Mouse (Mus musculus): ENCODE results near the gene Parp8. TPM values are rescaled to one million over a fixed set of nuclear protein-coding genes. Genes with fewer than 3 reads are reported as not detected.

Gene Parp8
- total and polyA plus RNA-seq, 3 experiments: 0.38 TPM; not detected in 2

- Histone ChIP-seq H3K4me3 (ENCODE audit: low read depth, low read length) (no peak overlapping the region), H3K36me3 (replicated peaks) (no peaks in the 10 kb centered on the region), H3K27me3 (ENCODE audit: insufficient read depth, low read length) (no peaks in the 10 kb centered on the region), H3K9me3 (replicated peaks) (peaks cover 21% of the 10 kb centered on the region), H3K4me1 (ENCODE audit: insufficient read depth, low read depth, low read length) (no peaks in the 10 kb centered on the region)
- ATAC-seq (ENCODE audit: extremely low read depth, insufficient number of reproducible peaks, low FRiP score, poor library complexity, severe bottlenecking) (no peak), DNase-seq (ENCODE audit: low spot score) (no peak)
- no peak for TF ChIP-seq POLR2AphosphoS5 (IDR thresholded peaks at IDR 0.05; ENCODE audit: insufficient replicate concordance, low read depth, low read length)
- TF ChIP-seq GATA2 (IDR thresholded peaks at IDR 0.05; ENCODE audit: borderline replicate concordance, low read depth, low read length): no peak
- no peak for TF ChIP-seq CTCF (IDR thresholded peaks at IDR 0.05; ENCODE audit: low read depth, low read length)
- no peak for TF ChIP-seq GATA1 (IDR thresholded peaks at IDR 0.05; ENCODE audit: borderline replicate concordance, low read length)
- no peak for TF ChIP-seq TAL1 (conservative IDR thresholded peaks at IDR 0.05; ENCODE audit: low read depth, low read length)
Measured at GRCm38 (mm10) chr13:117033676-117034308, 8.5 kb upstream of the Parp8 start.

- Histone ChIP-seq H3K27me3 (ENCODE audit: insufficient read depth, low read length) (no peaks in the 10 kb centered on the region), H3K36me3 (replicated peaks) (no peaks in the 10 kb centered on the region), H3K4me3 (ENCODE audit: low read depth, low read length) (no peak overlapping the region), H3K9me3 (replicated peaks) (peaks cover 27% of the 10 kb centered on the region), H3K4me1 (ENCODE audit: insufficient read depth, low read depth, low read length) (no peaks in the 10 kb centered on the region)
- DNase-seq (ENCODE audit: low spot score) (no peak), ATAC-seq (ENCODE audit: extremely low read depth, insufficient number of reproducible peaks, low FRiP score, poor library complexity, severe bottlenecking) (no peak)
- TF ChIP-seq POLR2AphosphoS5 (IDR thresholded peaks at IDR 0.05; ENCODE audit: insufficient replicate concordance, low read depth, low read length): no peak
- no peak for TF ChIP-seq CTCF (IDR thresholded peaks at IDR 0.05; ENCODE audit: low read depth, low read length)
- TF ChIP-seq TAL1 (conservative IDR thresholded peaks at IDR 0.05; ENCODE audit: low read depth, low read length): no peak
- no peak for TF ChIP-seq GATA1 (IDR thresholded peaks at IDR 0.05; ENCODE audit: borderline replicate concordance, low read length)
- TF ChIP-seq GATA2 (IDR thresholded peaks at IDR 0.05; ENCODE audit: borderline replicate concordance, low read depth, low read length): no peak
Measured at GRCm38 (mm10) chr13:117032402-117032801, 7.1 kb upstream of the Parp8 start.

GRCm38 (mm10) chr13:117031546-117031945 is 6.2 kb upstream of the Parp8 start:
- no peak overlapping the region for H3K4me3 ChIP-seq (ENCODE audit: low read depth, low read length)
- TF ChIP-seq GATA2 (IDR thresholded peaks at IDR 0.05; ENCODE audit: borderline replicate concordance, low read depth, low read length) (no peak), GATA1 (IDR thresholded peaks at IDR 0.05; ENCODE audit: borderline replicate concordance, low read length) (no peak)
- H3K9me3 ChIP-seq (replicated peaks): peaks cover 36% of the 10 kb centered on the region
- no peaks in the 10 kb centered on the region for H3K27me3 ChIP-seq (ENCODE audit: insufficient read depth, low read length)
- no peak for DNase-seq (ENCODE audit: low spot score)
- H3K4me1 ChIP-seq (ENCODE audit: insufficient read depth, low read depth, low read length): no peaks in the 10 kb centered on the region
- H3K36me3 ChIP-seq (replicated peaks): no peaks in the 10 kb centered on the region
- no peak for ATAC-seq (ENCODE audit: extremely low read depth, insufficient number of reproducible peaks, low FRiP score, poor library complexity, severe bottlenecking)

GRCm38 (mm10) chr13:117028221-117028620 is 2.9 kb upstream of the Parp8 start:
- TF ChIP-seq POLR2AphosphoS5 (IDR thresholded peaks at IDR 0.05; ENCODE audit: insufficient replicate concordance, low read depth, low read length) (no peak), CTCF (IDR thresholded peaks at IDR 0.05; ENCODE audit: low read depth, low read length) (no peak), GATA2 (IDR thresholded peaks at IDR 0.05; ENCODE audit: borderline replicate concordance, low read depth, low read length) (no peak), TAL1 (conservative IDR thresholded peaks at IDR 0.05; ENCODE audit: low read depth, low read length) (no peak), GATA1 (IDR thresholded peaks at IDR 0.05; ENCODE audit: borderline replicate concordance, low read length) (no peak)
- DNase-seq (ENCODE audit: low spot score) (no peak), ATAC-seq (ENCODE audit: extremely low read depth, insufficient number of reproducible peaks, low FRiP score, poor library complexity, severe bottlenecking) (no peak)
- H3K4me1 ChIP-seq (ENCODE audit: insufficient read depth, low read depth, low read length): no peaks in the 10 kb centered on the region
- H3K9me3 ChIP-seq (replicated peaks): peaks cover 52% of the 10 kb centered on the region
- no peaks in the 10 kb centered on the region for H3K36me3 ChIP-seq (replicated peaks)
- no peaks in the 10 kb centered on the region for H3K27me3 ChIP-seq (ENCODE audit: insufficient read depth, low read length)
- no peak overlapping the region for H3K4me3 ChIP-seq (ENCODE audit: low read depth, low read length)

GRCm38 (mm10) chr13:117027336-117027735 is 2.0 kb upstream of the Parp8 start:
- Histone ChIP-seq H3K27me3 (ENCODE audit: insufficient read depth, low read length) (no peaks in the 10 kb centered on the region), H3K9me3 (replicated peaks) (peaks cover 46% of the 10 kb centered on the region)
- ATAC-seq (ENCODE audit: extremely low read depth, insufficient number of reproducible peaks, low FRiP score, poor library complexity, severe bottlenecking): no peak

GRCm38 (mm10) chr13:117026276-117026780 is 991 bp upstream of the Parp8 start:
- DNase-seq (ENCODE audit: low spot score) (no peak), ATAC-seq (ENCODE audit: extremely low read depth, insufficient number of reproducible peaks, low FRiP score, poor library complexity, severe bottlenecking) (no peak)
- Histone ChIP-seq H3K36me3 (replicated peaks) (no peaks in the 10 kb centered on the region), H3K27me3 (ENCODE audit: insufficient read depth, low read length) (no peaks in the 10 kb centered on the region), H3K4me3 (ENCODE audit: low read depth, low read length) (no peak overlapping the region), H3K4me1 (ENCODE audit: insufficient read depth, low read depth, low read length) (no peaks in the 10 kb centered on the region), H3K9me3 (replicated peaks) (peaks cover 45% of the 10 kb centered on the region)
- TF ChIP-seq TAL1 (conservative IDR thresholded peaks at IDR 0.05; ENCODE audit: low read depth, low read length) (no peak), POLR2AphosphoS5 (IDR thresholded peaks at IDR 0.05; ENCODE audit: insufficient replicate concordance, low read depth, low read length) (no peak), GATA1 (IDR thresholded peaks at IDR 0.05; ENCODE audit: borderline replicate concordance, low read length) (no peak), CTCF (IDR thresholded peaks at IDR 0.05; ENCODE audit: low read depth, low read length) (no peak), GATA2 (IDR thresholded peaks at IDR 0.05; ENCODE audit: borderline replicate concordance, low read depth, low read length) (no peak)

More at GRCm38 (mm10) chr13:117027336-117027735, 2.0 kb upstream of the Parp8 start:
- Histone ChIP-seq H3K4me3 (ENCODE audit: low read depth, low read length) (no peak overlapping the region), H3K4me1 (ENCODE audit: insufficient read depth, low read depth, low read length) (no peaks in the 10 kb centered on the region), H3K36me3 (replicated peaks) (no peaks in the 10 kb centered on the region)
- no peak for DNase-seq (ENCODE audit: low spot score)
- TF ChIP-seq POLR2AphosphoS5 (IDR thresholded peaks at IDR 0.05; ENCODE audit: insufficient replicate concordance, low read depth, low read length) (no peak), TAL1 (conservative IDR thresholded peaks at IDR 0.05; ENCODE audit: low read depth, low read length) (no peak), CTCF (IDR thresholded peaks at IDR 0.05; ENCODE audit: low read depth, low read length) (no peak), GATA2 (IDR thresholded peaks at IDR 0.05; ENCODE audit: borderline replicate concordance, low read depth, low read length) (no peak), GATA1 (IDR thresholded peaks at IDR 0.05; ENCODE audit: borderline replicate concordance, low read length) (no peak)
